Comparison of ENCODE assay signal across 18 mouse cellular contexts in the genomic region with DNA sequence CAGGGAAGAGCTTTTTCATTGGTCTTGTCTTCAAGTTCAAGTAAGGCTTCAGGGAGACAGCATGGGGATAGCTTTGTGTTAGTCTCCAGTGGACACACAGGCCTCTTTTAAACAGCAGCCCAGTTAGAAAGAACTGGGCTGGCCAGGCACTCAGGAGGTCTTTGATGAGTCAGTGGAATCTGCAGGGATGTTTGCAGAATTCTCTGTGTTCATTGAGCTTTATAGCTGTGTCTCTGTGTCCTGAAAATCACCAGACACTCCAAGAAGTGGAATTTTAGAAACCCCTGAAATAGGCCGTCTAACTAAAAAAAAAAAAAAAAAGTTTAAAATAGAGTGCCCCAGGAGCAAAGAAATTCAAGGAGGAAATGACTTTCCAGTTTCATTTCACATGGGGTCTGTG.
"Had no signal": no experiment of that assay in that cellular context is flagged by ENCODE, and none has a peak within 500 bp of the region (broad histone marks: within the 10 kb centered on the region; RNA-seq: fewer than 3 reads in every experiment).

No protein-coding gene starts in this region.

- H3K4me2 ChIP-seq: limb, embryonic 12.5 days; limb, embryonic 15.5 days; liver, embryonic 11.5 days; lung, embryonic 14.5 days; midbrain, embryonic 12.5 days had no signal

- H3K36me3 ChIP-seq: limb, embryonic 12.5 days; limb, embryonic 15.5 days; midbrain, embryonic 12.5 days had no signal

- H3K4me1 ChIP-seq: limb, embryonic 12.5 days; limb, embryonic 15.5 days; midbrain, embryonic 12.5 days had no signal

- H3K4me3 ChIP-seq: layer of hippocampus, adult 2 months; limb, embryonic 12.5 days; limb, embryonic 15.5 days; midbrain, embryonic 12.5 days had no signal

- DNase-seq: kidney, adult 18-20 months; kidney, adult 9 months; kidney, postnatal 25 days; layer of hippocampus, adult 9-11 months; liver, postnatal 0 days; lung, embryonic 14.5 days; right cerebral cortex, postnatal 4 days; thymus, postnatal 25 days had no signal

- H3K9me3 ChIP-seq: limb, embryonic 12.5 days; limb, embryonic 15.5 days; midbrain, embryonic 12.5 days had no signal

- H3K27me3 ChIP-seq: limb, embryonic 12.5 days; limb, embryonic 15.5 days; midbrain, embryonic 12.5 days had no signal

- H3K27ac ChIP-seq: limb, embryonic 12.5 days; limb, embryonic 15.5 days; liver, embryonic 14.5 days; macrophage; midbrain, embryonic 12.5 days; stomach, postnatal 0 days had no signal

- ATAC-seq: liver, postnatal 0 days; lung, postnatal 0 days; midbrain, embryonic 16.5 days had no signal

- H3K9ac ChIP-seq: limb, embryonic 12.5 days; limb, embryonic 15.5 days; liver, embryonic 14.5 days; liver, postnatal 0 days; lung, embryonic 14.5 days; midbrain, embryonic 12.5 days had no signal
